Mouse (Mus musculus): ENCODE results near the gene Barhl1. TPM values are rescaled to one million over a fixed set of nuclear protein-coding genes. Genes with fewer than 3 reads are reported as not detected.

The Barhl1 gene
- polyA plus RNA-seq, 1 experiment from 2014 or later = 4.5 TPM

- Histone ChIP-seq H3K4me1 (ENCODE audit: control insufficient read depth, insufficient read depth, low read length) (no peaks in the 10 kb centered on the region), H3K9ac (replicated peaks; ENCODE audit: low read depth, low read length) (no peak overlapping the region), H3K27me3 (ENCODE audit: control insufficient read depth, insufficient read depth, low read length) (no peaks in the 10 kb centered on the region), H3K4me2 (ENCODE audit: low read depth, low read length) (no peak overlapping the region), H3K9me3 (ENCODE audit: control insufficient read depth, low read length) (no peaks in the 10 kb centered on the region), H3K4me3 (ENCODE audit: low read depth, low read length) (no peak overlapping the region), H3K27ac (ENCODE audit: low read depth, low read length) (no peak overlapping the region), H3K36me3 (ENCODE audit: control insufficient read depth, insufficient read depth, low read length) (peaks cover 21% of the 10 kb centered on the region; the same call in 1 of the 2 replicates)
- ATAC-seq (ENCODE audit: low read depth) = no peak
- 4% methylated on average over 1 of the region's 1 CpGs for WGBS
These were observed 23.7 kb downstream of the Barhl1 start for GRCm38 (mm10) chr2:28892796-28893195.

GRCm38 (mm10) chr2:28884914-28885313 is 31.6 kb downstream of the Barhl1 start:
- no peak overlapping the region for H3K27ac ChIP-seq (ENCODE audit: low read depth, low read length)
- H3K4me1 ChIP-seq (ENCODE audit: control insufficient read depth, insufficient read depth, low read length) = no peaks in the 10 kb centered on the region
- no peak for ATAC-seq (ENCODE audit: low read depth)
- no peaks in the 10 kb centered on the region for H3K27me3 ChIP-seq (ENCODE audit: control insufficient read depth, insufficient read depth, low read length)
- no peak overlapping the region for H3K9ac ChIP-seq (replicated peaks; ENCODE audit: low read depth, low read length)
- H3K36me3 ChIP-seq (ENCODE audit: control insufficient read depth, insufficient read depth, low read length) = peaks cover 25% of the 10 kb centered on the region
- no peaks in the 10 kb centered on the region for H3K9me3 ChIP-seq (ENCODE audit: control insufficient read depth, low read length)
- no peak overlapping the region for H3K4me2 ChIP-seq (ENCODE audit: low read depth, low read length)
- no peak overlapping the region for H3K4me3 ChIP-seq (ENCODE audit: low read depth, low read length)
- WGBS = 76% methylated on average over 4 of the region's 4 CpGs

GRCm38 (mm10) chr2:28882826-28883485 is 33.5 kb downstream of the Barhl1 start:
- no peak overlapping the region for H3K4me2 ChIP-seq (ENCODE audit: low read depth, low read length)
- no peaks in the 10 kb centered on the region for H3K4me1 ChIP-seq (ENCODE audit: control insufficient read depth, insufficient read depth, low read length)
- peaks cover 26% of the 10 kb centered on the region for H3K36me3 ChIP-seq (ENCODE audit: control insufficient read depth, insufficient read depth, low read length)
- WGBS = 65% methylated on average over 6 of the region's 6 CpGs
- no peak overlapping the region for H3K4me3 ChIP-seq (ENCODE audit: low read depth, low read length)
- no peaks in the 10 kb centered on the region for H3K27me3 ChIP-seq (ENCODE audit: control insufficient read depth, insufficient read depth, low read length)
- no peak overlapping the region for H3K27ac ChIP-seq (ENCODE audit: low read depth, low read length)
- no peak for ATAC-seq (ENCODE audit: low read depth)
- no peaks in the 10 kb centered on the region for H3K9me3 ChIP-seq (ENCODE audit: control insufficient read depth, low read length)
- H3K9ac ChIP-seq (replicated peaks; ENCODE audit: low read depth, low read length) = no peak overlapping the region

GRCm38 (mm10) chr2:28882047-28882446 is 34.4 kb downstream of the Barhl1 start:
- H3K27me3 ChIP-seq (ENCODE audit: control insufficient read depth, insufficient read depth, low read length) = no peaks in the 10 kb centered on the region
- no peaks in the 10 kb centered on the region for H3K4me1 ChIP-seq (ENCODE audit: control insufficient read depth, insufficient read depth, low read length)
- 93% methylated on average over 3 of the region's 3 CpGs for WGBS
- H3K4me2 ChIP-seq (ENCODE audit: low read depth, low read length) = no peak overlapping the region
- H3K4me3 ChIP-seq (ENCODE audit: low read depth, low read length) = no peak overlapping the region
- H3K36me3 ChIP-seq (ENCODE audit: control insufficient read depth, insufficient read depth, low read length) = peaks cover 21% of the 10 kb centered on the region
- H3K9ac ChIP-seq (replicated peaks; ENCODE audit: low read depth, low read length) = no peak overlapping the region
- no peaks in the 10 kb centered on the region for H3K9me3 ChIP-seq (ENCODE audit: control insufficient read depth, low read length)
- no peak overlapping the region for H3K27ac ChIP-seq (ENCODE audit: low read depth, low read length)
- no peak for ATAC-seq (ENCODE audit: low read depth)

GRCm38 (mm10) chr2:28881275-28881674 is 35.2 kb downstream of the Barhl1 start:
- no peak overlapping the region for H3K4me3 ChIP-seq (ENCODE audit: low read depth, low read length)
- no peak overlapping the region for H3K27ac ChIP-seq (ENCODE audit: low read depth, low read length)
- ATAC-seq (ENCODE audit: low read depth) = no peak
- WGBS = 93% methylated on average over 3 of the region's 3 CpGs
- peaks cover 19% of the 10 kb centered on the region for H3K36me3 ChIP-seq (ENCODE audit: control insufficient read depth, insufficient read depth, low read length)
- no peaks in the 10 kb centered on the region for H3K4me1 ChIP-seq (ENCODE audit: control insufficient read depth, insufficient read depth, low read length)
- no peaks in the 10 kb centered on the region for H3K27me3 ChIP-seq (ENCODE audit: control insufficient read depth, insufficient read depth, low read length)
- H3K9me3 ChIP-seq (ENCODE audit: control insufficient read depth, low read length) = no peaks in the 10 kb centered on the region
- no peak overlapping the region for H3K4me2 ChIP-seq (ENCODE audit: low read depth, low read length)
- no peak overlapping the region for H3K9ac ChIP-seq (replicated peaks; ENCODE audit: low read depth, low read length)

- Histone ChIP-seq H3K4me3 (ENCODE audit: low read depth, low read length) (no peak overlapping the region), H3K4me1 (ENCODE audit: control insufficient read depth, insufficient read depth, low read length) (no peaks in the 10 kb centered on the region), H3K27me3 (ENCODE audit: control insufficient read depth, insufficient read depth, low read length) (no peaks in the 10 kb centered on the region), H3K4me2 (ENCODE audit: low read depth, low read length) (no peak overlapping the region), H3K27ac (ENCODE audit: low read depth, low read length) (no peak overlapping the region), H3K9ac (replicated peaks; ENCODE audit: low read depth, low read length) (no peak overlapping the region), H3K36me3 (ENCODE audit: control insufficient read depth, insufficient read depth, low read length) (peaks cover 24% of the 10 kb centered on the region), H3K9me3 (ENCODE audit: control insufficient read depth, low read length) (no peaks in the 10 kb centered on the region)
- no peak for ATAC-seq (ENCODE audit: low read depth)
- WGBS = 89% methylated on average over 11 of the region's 11 CpGs
These were observed 40.9 kb downstream of the Barhl1 start for GRCm38 (mm10) chr2:28875554-28875953.

- Histone ChIP-seq H3K36me3 (ENCODE audit: control insufficient read depth, insufficient read depth, low read length) (peaks cover 17% of the 10 kb centered on the region), H3K4me1 (ENCODE audit: control insufficient read depth, insufficient read depth, low read length) (no peaks in the 10 kb centered on the region), H3K27ac (ENCODE audit: low read depth, low read length) (no peak overlapping the region), H3K9ac (replicated peaks; ENCODE audit: low read depth, low read length) (no peak overlapping the region), H3K9me3 (ENCODE audit: control insufficient read depth, low read length) (no peaks in the 10 kb centered on the region), H3K4me3 (ENCODE audit: low read depth, low read length) (no peak overlapping the region), H3K4me2 (ENCODE audit: low read depth, low read length) (no peak overlapping the region), H3K27me3 (ENCODE audit: control insufficient read depth, insufficient read depth, low read length) (no peaks in the 10 kb centered on the region)
- 72% methylated on average over 7 of the region's 7 CpGs for whole genome bisulfite sequencing
- ATAC-seq (ENCODE audit: low read depth) = no peak
These were observed 49.0 kb downstream of the Barhl1 start for GRCm38 (mm10) chr2:28867495-28867894.

GRCm38 (mm10) chr2:28863857-28864256 is 52.6 kb downstream of the Barhl1 start:
- Histone ChIP-seq H3K36me3 (ENCODE audit: control insufficient read depth, insufficient read depth, low read length) (peaks cover 37% of the 10 kb centered on the region), H3K4me2 (ENCODE audit: low read depth, low read length) (no peak overlapping the region), H3K4me3 (ENCODE audit: low read depth, low read length) (no peak overlapping the region)

GRCm38 (mm10) chr2:28860678-28861423 is 55.6 kb downstream of the Barhl1 start:
- H3K4me2 ChIP-seq (ENCODE audit: low read depth, low read length) = no peak overlapping the region
- ATAC-seq (ENCODE audit: low read depth) = no peak
- H3K4me1 ChIP-seq (ENCODE audit: control insufficient read depth, insufficient read depth, low read length) = no peaks in the 10 kb centered on the region
- no peaks in the 10 kb centered on the region for H3K27me3 ChIP-seq (ENCODE audit: control insufficient read depth, insufficient read depth, low read length)
- no peak overlapping the region for H3K27ac ChIP-seq (ENCODE audit: low read depth, low read length)
- no peak overlapping the region for H3K9ac ChIP-seq (replicated peaks; ENCODE audit: low read depth, low read length)
- H3K4me3 ChIP-seq (ENCODE audit: low read depth, low read length) = no peak overlapping the region
- H3K36me3 ChIP-seq (ENCODE audit: control insufficient read depth, insufficient read depth, low read length) = peaks cover 42% of the 10 kb centered on the region
- no peaks in the 10 kb centered on the region for H3K9me3 ChIP-seq (ENCODE audit: control insufficient read depth, low read length)
- WGBS = 87% methylated on average over 8 of the region's 8 CpGs

More at GRCm38 (mm10) chr2:28863857-28864256, 52.6 kb downstream of the Barhl1 start:
- Histone ChIP-seq H3K9ac (replicated peaks; ENCODE audit: low read depth, low read length) (no peak overlapping the region), H3K4me1 (ENCODE audit: control insufficient read depth, insufficient read depth, low read length) (no peaks in the 10 kb centered on the region), H3K9me3 (ENCODE audit: control insufficient read depth, low read length) (no peaks in the 10 kb centered on the region), H3K27me3 (ENCODE audit: control insufficient read depth, insufficient read depth, low read length) (no peaks in the 10 kb centered on the region), H3K27ac (ENCODE audit: low read depth, low read length) (no peak overlapping the region)
- ATAC-seq (ENCODE audit: low read depth) = no peak

All from neural tube, embryonic 14.5 days (tissue).